Mouse (Mus musculus) kidney, adult 2 months (tissue): ENCODE results near the gene Fam136a. TPM values are rescaled to one million over a fixed set of nuclear protein-coding genes. Genes with fewer than 3 reads are reported as not detected.

Experiments used
- DNase-seq: peaks from one replicate; pipeline ENCODE4 v3.0.0; 2021
- H3K27ac ChIP-seq: fragments of 200-500 bp; 2 replicates; pipeline ENCODE4 v1.5.1; 2012; ENCODE audit warnings: low read depth, low read length, control low read depth, inconsistent platforms; ENCODE audit not compliant: insufficient read depth
- H3K27me3 ChIP-seq: fragments of 200-500 bp; replicated peaks from 2 replicates; pipeline ENCODE4 v1.6.1; 2012; ENCODE audit warnings: mild to moderate bottlenecking, moderate library complexity, low read length, inconsistent platforms; ENCODE audit not compliant: control insufficient read depth, insufficient read depth
- H3K36me3 ChIP-seq: fragments of 200-500 bp; 2 replicates; pipeline ENCODE4 v1.6.1; 2012; ENCODE audit warnings: mild to moderate bottlenecking, moderate library complexity, low read length, inconsistent platforms; ENCODE audit not compliant: control insufficient read depth, insufficient read depth
- H3K4me1 ChIP-seq: fragments of 200-500 bp; 2 replicates; pipeline ENCODE4 v1.6.1; 2011; ENCODE audit warnings: low read length; ENCODE audit not compliant: control insufficient read depth, insufficient read depth
- H3K4me3 ChIP-seq: fragments of 200-500 bp; 2 replicates; pipeline ENCODE4 v1.5.1; 2011; ENCODE audit warnings: mild to moderate bottlenecking, low read depth, low read length, control low read depth; ENCODE audit not compliant: insufficient read depth
- CTCF ChIP-seq: fragments of 200-500 bp; conservative IDR thresholded peaks from 2 replicates; pipeline ENCODE4 v1.5.1; 2011; ENCODE audit warnings: low read depth, mild to moderate bottlenecking, control low read depth, low read length, moderate library complexity, mixed read lengths; ENCODE audit not compliant: insufficient read depth, insufficient read length
- POLR2A ChIP-seq: fragments of 200-500 bp; IDR thresholded peaks from one replicate; pipeline ENCODE4 v1.6.1; 2011; ENCODE audit warnings: low read depth, low read length, control low read depth
- WGBS: fragments of 180-500 bp; shearing (Covaris S2); methylation state at CpG from one replicate; pipeline ENCODE4 v1.1.7; 2018; 5-methylcytosine and 5-hydroxymethylcytosine counted together
- polyA plus RNA-seq: library from polyadenylated mRNA; depleted of rRNA; stranded (reverse); fragments of >200 nt; gene quantifications from 2 replicates; pipeline ENCODE4 v1.2.3, GENCODE M21; 2012; rRNA removed

The Fam136a gene
- 19.7 and 20.2 TPM in 2 replicates for polyA plus RNA-seq

DNA sequence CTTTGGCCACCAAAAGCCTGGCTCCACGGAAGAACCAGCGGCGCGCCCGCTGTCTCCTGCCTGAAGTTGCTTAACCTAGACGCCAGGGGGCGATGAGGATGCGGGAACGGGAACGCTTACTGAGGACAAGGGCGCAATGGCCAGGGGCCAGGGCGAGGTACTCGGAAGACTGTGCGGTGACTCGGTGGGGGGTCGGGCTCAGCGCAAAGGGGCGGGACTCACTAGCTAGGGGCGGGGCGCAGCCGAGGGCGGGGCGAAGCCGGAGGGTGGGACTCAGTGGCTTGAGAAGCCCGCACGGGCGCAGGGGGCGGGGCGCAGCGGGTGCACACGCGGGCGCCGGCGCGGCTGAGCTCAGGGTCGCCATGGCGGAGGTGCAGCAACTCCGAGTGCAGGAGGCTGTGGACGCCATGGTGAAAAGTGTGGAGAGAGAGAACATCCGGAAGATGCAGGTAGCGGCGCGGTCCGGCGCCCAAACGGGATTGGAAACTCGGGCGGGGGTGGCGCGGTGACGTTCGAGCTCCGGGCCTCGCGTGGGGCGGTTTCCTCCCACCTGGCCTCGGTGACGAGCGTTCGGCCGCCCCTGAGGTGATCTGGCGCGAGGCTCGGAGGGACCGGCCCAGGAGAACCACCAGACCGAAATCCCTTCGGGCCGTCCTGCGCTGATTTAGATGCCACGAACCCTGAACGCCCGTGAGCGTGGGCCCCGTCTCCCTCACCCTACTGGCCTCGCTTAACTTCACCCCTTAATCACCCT lies at the start of gene Fam136a:
Gene Fam136a (plus strand): TSS at position 276 of the 754 bp plus-strand sequence.
- H3K27ac ChIP-seq = peak within 1 kb of the TSS; percentile 73
- peak; percentile 98 for DNase-seq
- no peaks in the 10 kb centered on the region for H3K36me3 ChIP-seq
- H3K4me3 ChIP-seq = peak within 1 kb of the TSS; percentile 63
- no peaks in the 10 kb centered on the region for H3K27me3 ChIP-seq
- TF ChIP-seq CTCF = peak; percentile 94
- TF ChIP-seq POLR2A = peak; percentile 11
- WGBS = under 1% methylated on average over 73 of the region's 76 CpGs
- peaks cover 10% of the 10 kb centered on the region for H3K4me1 ChIP-seq

DNA sequence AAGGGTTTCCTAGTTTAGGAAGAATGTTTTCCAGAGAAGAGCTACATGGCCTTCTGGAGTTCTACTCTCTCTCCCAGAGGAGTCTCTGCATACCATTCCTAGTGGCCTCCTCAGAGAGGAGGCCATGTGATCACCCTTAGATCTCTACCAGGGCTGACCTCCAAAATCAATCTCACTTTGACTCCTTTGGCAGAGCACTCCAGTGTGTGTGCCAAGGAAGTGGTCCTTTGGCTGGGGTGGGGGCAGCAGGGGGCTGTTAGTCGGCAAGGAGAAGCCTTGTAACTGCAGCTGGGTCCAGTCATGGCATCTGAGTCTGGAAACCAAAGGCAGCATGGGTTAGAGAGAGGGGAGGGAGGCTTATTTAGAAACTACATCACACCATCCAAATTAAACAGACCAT lies 48.4 kb upstream of the Fam136a start:
- H3K36me3 ChIP-seq = no peaks in the 10 kb centered on the region
- H3K4me3 ChIP-seq = no peak overlapping the region
- no peak overlapping the region for H3K27ac ChIP-seq
- 46% methylated on average over 1 of the region's 1 CpGs for WGBS
- DNase-seq = no peak
- TF ChIP-seq POLR2A (no peak), CTCF (no peak)
- no peaks in the 10 kb centered on the region for H3K27me3 ChIP-seq
- H3K4me1 ChIP-seq = no peaks in the 10 kb centered on the region

DNA sequence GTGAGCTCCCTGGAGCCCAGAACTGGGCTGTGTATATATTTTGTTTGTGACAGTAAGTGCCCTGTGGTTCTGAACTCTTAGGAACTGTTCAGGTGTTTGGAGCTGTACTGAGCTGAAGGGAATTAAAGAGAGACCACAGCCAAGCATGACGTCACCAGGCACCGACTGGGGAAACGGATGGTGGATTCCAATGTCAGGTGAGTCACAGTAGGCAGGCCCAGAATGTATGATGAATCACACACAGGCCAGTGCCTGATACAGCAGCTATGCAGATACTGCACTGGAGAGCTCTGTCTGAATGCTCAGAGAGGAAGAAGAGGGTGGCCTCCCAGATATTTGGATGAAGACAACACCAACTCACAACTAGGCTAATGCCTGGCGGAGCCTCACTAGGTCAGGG lies 46.6 kb upstream of the Fam136a start:
- 44% methylated on average over 4 of the region's 4 CpGs for WGBS
- TF ChIP-seq POLR2A (no peak), CTCF (no peak)
- Histone ChIP-seq H3K27me3 (no peaks in the 10 kb centered on the region), H3K4me3 (no peak overlapping the region), H3K27ac (no peak overlapping the region), H3K4me1 (no peaks in the 10 kb centered on the region), H3K36me3 (no peaks in the 10 kb centered on the region)
- no peak for DNase-seq

DNA sequence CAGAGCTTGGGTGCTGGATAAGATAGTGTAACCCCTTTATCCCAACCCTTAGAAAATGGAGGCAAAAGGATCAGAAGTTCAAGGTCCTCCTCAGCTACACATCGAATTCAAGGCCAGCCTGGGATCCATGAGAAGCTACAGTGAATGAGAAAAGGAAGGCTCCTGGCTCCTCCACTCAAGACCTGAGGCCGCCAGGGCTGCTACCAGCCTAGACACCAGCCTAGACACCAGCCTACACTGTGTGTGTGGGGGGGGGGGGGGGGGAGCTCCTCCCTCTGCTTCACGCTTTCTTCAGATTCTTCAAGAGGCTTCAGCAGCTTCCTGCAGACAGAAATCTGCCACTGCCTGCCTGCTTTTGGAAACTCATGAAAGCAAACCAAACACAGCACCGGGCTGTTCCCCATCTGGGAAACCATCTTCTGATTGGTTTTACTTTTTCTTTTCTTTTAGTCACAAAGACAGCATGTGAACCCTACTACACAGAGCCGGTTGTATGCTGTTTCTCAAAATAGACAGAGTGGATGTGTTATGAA lies 43.3 kb upstream of the Fam136a start:
- TF ChIP-seq CTCF = no peak
- TF ChIP-seq POLR2A = no peak
- DNase-seq = no peak
- Histone ChIP-seq H3K4me1 (no peaks in the 10 kb centered on the region), H3K4me3 (no peak overlapping the region), H3K27ac (no peak overlapping the region), H3K27me3 (no peaks in the 10 kb centered on the region), H3K36me3 (no peaks in the 10 kb centered on the region)
- WGBS = 93% methylated on average over 5 of the region's 5 CpGs

DNA sequence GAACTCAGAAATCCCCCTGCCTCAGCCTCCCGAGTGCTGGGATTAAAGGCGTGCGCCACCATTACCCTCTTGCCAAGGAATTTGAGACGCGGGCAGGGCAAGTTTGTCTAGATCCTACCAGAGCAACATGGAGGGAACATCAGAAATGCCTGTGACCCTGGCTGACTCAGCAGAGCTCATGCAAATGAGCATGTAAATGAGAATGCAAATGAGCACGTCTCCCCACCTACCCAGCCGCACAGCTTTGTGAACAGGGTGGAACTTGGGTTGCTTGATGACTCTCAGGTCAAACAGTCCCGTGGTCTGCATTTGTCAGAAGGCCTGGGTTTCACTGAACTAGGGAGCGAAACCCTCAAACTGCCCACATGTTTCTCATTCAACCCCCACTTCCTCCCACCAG lies 42.5 kb upstream of the Fam136a start:
- TF ChIP-seq POLR2A = no peak
- TF ChIP-seq CTCF = no peak
- Histone ChIP-seq H3K27me3 (no peaks in the 10 kb centered on the region), H3K27ac (no peak overlapping the region), H3K36me3 (no peaks in the 10 kb centered on the region), H3K4me3 (no peak overlapping the region), H3K4me1 (no peaks in the 10 kb centered on the region)
- 96% methylated on average over 9 of the region's 9 CpGs for WGBS
- no peak for DNase-seq

DNA sequence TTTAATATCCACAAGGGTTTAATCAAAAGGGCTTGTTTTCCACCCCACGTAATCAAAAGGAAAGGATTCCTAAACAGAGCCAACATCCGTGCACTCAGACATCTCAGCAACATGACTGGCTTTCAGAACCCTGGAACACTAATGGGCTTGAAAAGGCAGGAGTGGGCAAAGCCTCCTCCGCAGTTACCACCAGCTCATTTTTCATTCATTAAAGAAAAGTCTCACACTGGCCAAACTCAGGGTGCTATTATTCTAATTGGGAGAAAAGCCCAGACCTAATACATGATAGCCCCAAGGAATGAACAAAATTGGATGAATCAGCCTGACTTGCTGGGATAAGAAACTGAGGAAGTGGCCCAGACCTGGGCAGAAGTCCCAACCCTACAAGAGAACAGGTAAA lies 41.0 kb upstream of the Fam136a start:
- no peak for TF ChIP-seq CTCF
- TF ChIP-seq POLR2A = no peak
- no peak for DNase-seq
- WGBS = 72% methylated on average over 3 of the region's 3 CpGs
- Histone ChIP-seq H3K4me3 (no peak overlapping the region), H3K4me1 (no peaks in the 10 kb centered on the region), H3K36me3 (no peaks in the 10 kb centered on the region), H3K27ac (no peak overlapping the region), H3K27me3 (no peaks in the 10 kb centered on the region)

DNA sequence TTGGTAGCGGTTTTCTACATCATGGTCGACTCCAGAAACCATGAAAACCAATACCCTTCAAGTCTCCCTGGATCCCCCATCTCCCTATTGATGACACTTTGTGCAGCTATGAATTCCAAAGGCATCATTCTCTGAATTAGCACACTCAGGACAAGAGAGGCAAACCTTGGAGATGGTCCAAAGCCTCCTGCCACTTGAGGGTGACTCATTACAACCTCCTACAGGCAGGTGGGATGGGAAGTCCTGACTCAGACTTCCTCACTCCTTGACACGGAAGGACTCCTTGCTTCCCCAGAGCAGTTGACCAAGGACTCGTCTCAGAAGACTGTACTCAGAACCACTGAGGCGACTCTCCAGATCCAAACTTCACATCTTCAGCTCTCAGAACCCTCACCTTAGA lies 39.8 kb upstream of the Fam136a start:
- H3K27me3 ChIP-seq = no peaks in the 10 kb centered on the region; the same call in 1 of the 2 replicates
- TF ChIP-seq CTCF (no peak), POLR2A (no peak)
- no peak overlapping the region for H3K27ac ChIP-seq
- DNase-seq = no peak
- H3K4me1 ChIP-seq = no peaks in the 10 kb centered on the region
- H3K36me3 ChIP-seq = no peaks in the 10 kb centered on the region
- WGBS = 76% methylated on average over 5 of the region's 5 CpGs
- H3K4me3 ChIP-seq = no peak overlapping the region
